Mouse (Mus musculus) stomach, embryonic 15.5 days (tissue): ENCODE measurements around the gene Lypd5. TPM values are rescaled to one million over a fixed set of nuclear protein-coding genes. Genes with fewer than 3 reads are reported as not detected.
A peak's percentile ranks its signal among the peaks of the same experiment; 100 is the strongest.

Experiments
- ATAC-seq: fragments of 200-750 bp; cut with Nextera tagmentation; 2 replicates; pipeline ENCODE4 v1.8.0; 2017; ENCODE audit warnings: low read depth, moderate number of reproducible peaks, moderate TSS enrichment; ENCODE audit not compliant: insufficient read depth, low FRiP score
- H3K27ac ChIP-seq: fragments of 300-500 bp; sonication (generic); 2 replicates; pipeline ENCODE4 v1.5.1; 2015; ENCODE audit warnings: mild to moderate bottlenecking, inconsistent platforms
- H3K27me3 ChIP-seq: fragments of 300-500 bp; sonication (generic); replicated peaks from 2 replicates; pipeline ENCODE4 v1.6.1; 2015; ENCODE audit warnings: inconsistent platforms
- H3K36me3 ChIP-seq: fragments of 300-500 bp; sonication (generic); 2 replicates; pipeline ENCODE4 v1.6.1; 2015; ENCODE audit warnings: inconsistent platforms
- H3K4me1 ChIP-seq: fragments of 300-500 bp; sonication (generic); 2 replicates; pipeline ENCODE4 v1.6.1; 2015; ENCODE audit warnings: inconsistent platforms
- H3K4me2 ChIP-seq: fragments of 300-500 bp; sonication (generic); 2 replicates; pipeline ENCODE4 v1.6.1; 2015; ENCODE audit warnings: mild to moderate bottlenecking, inconsistent platforms
- H3K4me3 ChIP-seq: fragments of 300-500 bp; sonication (generic); replicated peaks from 2 replicates; pipeline ENCODE4 v1.5.1; 2015; ENCODE audit warnings: inconsistent platforms
- H3K9ac ChIP-seq: fragments of 300-500 bp; sonication (generic); 2 replicates; pipeline ENCODE4 v1.6.1; 2015; ENCODE audit warnings: inconsistent platforms
- H3K9me3 ChIP-seq: fragments of 300-500 bp; sonication (generic); 2 replicates; pipeline ENCODE4 v1.6.1; 2016; ENCODE audit warnings: inconsistent platforms
- WGBS: fragments of 180-500 bp; shearing (Covaris S2); methylation state at CpG from one replicate; pipeline ENCODE4 v1.1.7; 2015; 5-methylcytosine and 5-hydroxymethylcytosine counted together
- polyA plus RNA-seq: library from polyadenylated mRNA; unstranded; fragments of >200 nt; fragmentation: Nextera tagmentation; extraction: Ambion mirVana; gene quantifications from 2 replicates; pipeline ENCODE4 v1.2.1, GENCODE M21; 2015

Lypd5 gene
- polyA plus RNA-seq, 1 experiment from 2014 or later: 3.0 TPM

GRCm38 (mm10) chr7:24364827-24365226 is 15.8 kb downstream of the Lypd5 start:
- H3K4me1 ChIP-seq: no peaks in the 10 kb centered on the region; the same call in 1 of the 2 replicates
- no peak overlapping the region for H3K9ac ChIP-seq
- H3K9me3 ChIP-seq: no peaks in the 10 kb centered on the region
- no peaks in the 10 kb centered on the region for H3K36me3 ChIP-seq
- no peak overlapping the region for H3K4me3 ChIP-seq
- peak; percentile 65; the same call in 1 of the 2 replicates for ATAC-seq
- no peaks in the 10 kb centered on the region for H3K27me3 ChIP-seq
- no peak overlapping the region for H3K4me2 ChIP-seq
- H3K27ac ChIP-seq: no peak overlapping the region
- 23% methylated on average over 10 of the region's 10 CpGs for WGBS

- ATAC-seq: no peak
- no peak overlapping the region for H3K4me2 ChIP-seq
- no peaks in the 10 kb centered on the region for H3K9me3 ChIP-seq
- no peak overlapping the region for H3K4me3 ChIP-seq
- 68% methylated on average over 5 of the region's 5 CpGs for WGBS
- H3K36me3 ChIP-seq: no peaks in the 10 kb centered on the region
- H3K27me3 ChIP-seq: no peaks in the 10 kb centered on the region
- no peak overlapping the region for H3K9ac ChIP-seq
- no peak overlapping the region for H3K27ac ChIP-seq
- H3K4me1 ChIP-seq: peaks cover 4% of the 10 kb centered on the region
These were observed 16.4 kb downstream of the Lypd5 start for GRCm38 (mm10) chr7:24365258-24366014.

DNA sequence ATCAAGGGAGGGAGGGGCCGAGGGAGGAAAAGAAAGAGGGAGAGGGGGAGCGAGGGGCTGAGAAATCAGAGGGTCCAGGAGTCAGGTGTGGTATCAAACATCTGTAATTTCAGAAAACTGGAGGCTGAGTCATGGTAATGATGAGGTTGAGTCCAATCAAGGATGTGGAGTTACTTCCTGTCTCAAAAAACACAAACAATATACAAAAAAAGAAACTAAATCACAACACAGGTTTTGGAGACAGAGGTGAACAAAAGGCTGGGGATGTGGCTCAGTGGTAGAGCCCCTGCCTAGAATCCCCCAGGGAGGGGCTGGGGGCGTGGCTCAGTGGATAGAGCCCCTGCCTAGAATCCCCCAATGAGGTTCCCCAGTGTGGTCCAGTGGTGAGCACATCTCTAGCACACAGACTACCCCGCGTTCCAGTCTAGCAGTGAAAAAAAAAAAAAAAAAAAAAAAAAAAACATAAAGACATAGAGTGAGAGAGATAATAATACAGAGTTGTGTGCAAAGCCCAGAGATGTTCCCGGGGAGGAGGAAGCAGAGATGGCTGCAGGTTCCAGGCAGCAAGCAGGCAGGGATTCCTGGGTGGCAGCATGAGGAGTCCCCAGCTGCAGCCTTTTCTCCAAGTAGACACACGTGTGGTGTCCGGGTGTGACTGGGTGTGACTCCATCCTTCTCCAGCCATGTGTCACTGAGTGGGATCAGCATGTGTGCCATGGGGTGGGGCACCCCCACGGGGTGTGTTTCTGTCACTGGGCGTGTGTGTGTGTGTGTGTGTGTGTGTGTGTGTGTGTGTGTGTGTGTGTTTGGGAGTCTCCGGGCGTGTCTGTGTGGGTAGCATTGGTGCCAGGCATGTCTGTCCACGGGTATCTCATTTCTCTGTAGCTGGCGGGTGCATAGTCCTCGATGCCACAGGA is 18.0 kb downstream of the Lypd5 start:
- no peaks in the 10 kb centered on the region for H3K36me3 ChIP-seq
- no peak overlapping the region for H3K4me3 ChIP-seq
- H3K27ac ChIP-seq: no peak overlapping the region
- peaks cover 4% of the 10 kb centered on the region for H3K4me1 ChIP-seq
- no peaks in the 10 kb centered on the region for H3K27me3 ChIP-seq
- 69% methylated on average over 15 of the region's 15 CpGs for whole genome bisulfite sequencing
- no peaks in the 10 kb centered on the region for H3K9me3 ChIP-seq
- H3K4me2 ChIP-seq: no peak overlapping the region
- ATAC-seq: no peak
- no peak overlapping the region for H3K9ac ChIP-seq

DNA sequence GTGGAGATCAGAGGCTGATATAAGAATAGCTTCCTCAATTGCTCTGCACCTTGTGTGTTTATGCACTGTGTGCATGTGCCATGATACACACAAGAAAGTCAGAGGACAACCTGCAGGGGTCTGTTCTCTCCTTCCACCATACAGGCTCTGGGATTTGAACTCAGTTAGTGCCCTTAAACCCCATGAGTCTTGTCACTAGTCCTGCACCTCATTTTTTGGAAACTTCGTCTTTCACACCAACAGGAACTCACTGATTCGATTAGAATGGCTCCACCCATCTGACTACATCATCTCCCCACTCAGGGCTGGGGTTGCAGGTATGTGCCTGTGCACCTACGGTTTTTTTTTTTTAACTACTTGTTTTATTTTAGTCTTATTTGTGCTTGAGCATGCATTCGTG is 19.2 kb downstream of the Lypd5 start:
- Histone ChIP-seq H3K4me1 (peaks cover 4% of the 10 kb centered on the region), H3K27me3 (no peaks in the 10 kb centered on the region), H3K9ac (no peak overlapping the region), H3K9me3 (no peaks in the 10 kb centered on the region), H3K27ac (no peak overlapping the region), H3K4me3 (no peak overlapping the region), H3K4me2 (no peak overlapping the region), H3K36me3 (no peaks in the 10 kb centered on the region)
- no peak for ATAC-seq
- 53% methylated on average over 4 of the region's 4 CpGs for WGBS

DNA sequence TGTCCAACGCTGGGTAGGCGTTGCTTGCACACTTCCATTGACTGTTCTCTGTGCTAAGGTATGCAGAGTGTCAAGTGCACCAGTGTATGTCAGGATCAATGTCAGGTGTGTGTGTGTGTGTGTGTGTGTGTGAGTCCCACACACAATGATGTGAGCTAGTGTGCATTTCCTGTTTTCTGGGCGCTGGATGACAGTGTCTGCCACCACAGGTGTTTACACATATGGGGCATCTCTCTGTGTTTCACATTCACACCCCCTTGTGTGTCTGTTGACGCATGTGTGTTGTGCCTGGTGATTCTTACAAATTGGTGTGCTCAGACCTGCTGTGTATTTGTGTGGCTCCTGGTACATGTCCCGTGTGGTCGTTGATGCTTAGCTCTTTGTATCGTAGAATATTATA is 19.9 kb downstream of the Lypd5 start:
- H3K4me2 ChIP-seq: no peak overlapping the region

GRCm38 (mm10) chr7:24369731-24370541 is 20.9 kb downstream of the Lypd5 start, which contains the start of gene Kcnn4:
TSS of gene Kcnn4 (plus strand) at chr7:24370263.
- H3K27ac ChIP-seq: 0 out of 2 replicates have a peak within 1 kb of the TSS, but pooled peaks have one; percentile 26
- 29% methylated on average over 23 of the region's 23 CpGs for WGBS

More for the DNA sequence above, 19.9 kb downstream of the Lypd5 start:
- peaks cover 10% of the 10 kb centered on the region for H3K4me1 ChIP-seq
- WGBS: 86% methylated on average over 7 of the region's 7 CpGs
- H3K9ac ChIP-seq: no peak overlapping the region
- ATAC-seq: no peak
- H3K9me3 ChIP-seq: no peaks in the 10 kb centered on the region
- no peaks in the 10 kb centered on the region for H3K36me3 ChIP-seq
- H3K4me3 ChIP-seq: no peak overlapping the region
- no peak overlapping the region for H3K27ac ChIP-seq
- H3K27me3 ChIP-seq: no peaks in the 10 kb centered on the region

GRCm38 (mm10) chr7:24371012-24371808 is 22.2 kb downstream of the Lypd5 start:
- H3K27ac ChIP-seq: no peak overlapping the region
- ATAC-seq: peak; percentile 75
- peak overlapping the region; percentile 40 for H3K4me2 ChIP-seq
- peak overlapping the region; percentile 18 for H3K4me3 ChIP-seq
- no peak overlapping the region for H3K9ac ChIP-seq
- no peaks in the 10 kb centered on the region for H3K36me3 ChIP-seq
- H3K9me3 ChIP-seq: no peaks in the 10 kb centered on the region
- WGBS: 66% methylated on average over 7 of the region's 7 CpGs
- peaks cover 12% of the 10 kb centered on the region for H3K4me1 ChIP-seq
- no peaks in the 10 kb centered on the region for H3K27me3 ChIP-seq

More at GRCm38 (mm10) chr7:24369731-24370541, 20.9 kb downstream of the Lypd5 start, which contains the start of gene Kcnn4:
- Histone ChIP-seq H3K9ac (no peak within 1 kb of the TSS), H3K4me1 (peaks cover 12% of the 10 kb centered on the region), H3K27me3 (no peaks in the 10 kb centered on the region), H3K4me2 (peak within 1 kb of the TSS; percentile 40), H3K36me3 (no peaks in the 10 kb centered on the region), H3K4me3 (peak within 1 kb of the TSS; percentile 18), H3K9me3 (no peaks in the 10 kb centered on the region)
- peak; percentile 67 for ATAC-seq

- H3K36me3 ChIP-seq: no peaks in the 10 kb centered on the region
- no peaks in the 10 kb centered on the region for H3K27me3 ChIP-seq
- H3K9ac ChIP-seq: no peak overlapping the region
- no peak overlapping the region for H3K4me3 ChIP-seq
- H3K27ac ChIP-seq: no peak overlapping the region
- 43% methylated on average over 3 of the region's 3 CpGs for whole genome bisulfite sequencing
- peaks cover 14% of the 10 kb centered on the region for H3K4me1 ChIP-seq
- H3K4me2 ChIP-seq: no peak overlapping the region
- no peak for ATAC-seq
- no peaks in the 10 kb centered on the region for H3K9me3 ChIP-seq
These were observed 22.8 kb downstream of the Lypd5 start for GRCm38 (mm10) chr7:24371809-24372145.

- WGBS: 66% methylated on average over 9 of the region's 11 CpGs
These were observed 23.3 kb downstream of the Lypd5 start for GRCm38 (mm10) chr7:24372300-24372699.

GRCm38 (mm10) chr7:24372786-24373185 is 23.8 kb downstream of the Lypd5 start:
- Histone ChIP-seq H3K9ac (no peak overlapping the region), H3K36me3 (no peaks in the 10 kb centered on the region), H3K4me2 (no peak overlapping the region), H3K4me1 (peaks cover 22% of the 10 kb centered on the region), H3K9me3 (no peaks in the 10 kb centered on the region), H3K27ac (no peak overlapping the region), H3K27me3 (no peaks in the 10 kb centered on the region), H3K4me3 (no peak overlapping the region)
- WGBS: 71% methylated on average over 4 of the region's 4 CpGs
- ATAC-seq: no peak

More at GRCm38 (mm10) chr7:24372300-24372699, 23.3 kb downstream of the Lypd5 start:
- Histone ChIP-seq H3K4me1 (peaks cover 19% of the 10 kb centered on the region), H3K4me2 (no peak overlapping the region), H3K9ac (no peak overlapping the region), H3K36me3 (no peaks in the 10 kb centered on the region), H3K4me3 (no peak overlapping the region), H3K9me3 (no peaks in the 10 kb centered on the region), H3K27ac (no peak overlapping the region), H3K27me3 (no peaks in the 10 kb centered on the region)
- ATAC-seq: peak; percentile 33; the same call in 1 of the 2 replicates
